Mouse (Mus musculus): ENCODE measurements around the gene Gm49380. TPM values are rescaled to one million over a fixed set of nuclear protein-coding genes. Genes with fewer than 3 reads are reported as not detected.

Gene Gm49380
- under 1 TPM; 0.10 to 0.12 TPM for total RNA-seq (2021)

- peak; percentile 98 for DNase-seq
- intact Hi-C loops (cut with DNase I) = no loop called here
Observed at GRCm38 (mm10) chr9:44113105-44113789, at the start of gene Gm49380, which contains the start of gene Rnf26. Gene Gm49380 (minus strand): TSS chr9:44113500. Gene Rnf26 (minus strand): TSS chr9:44113517.

- no peak for DNase-seq
- intact Hi-C loops (cut with DNase I) = no loop called here
Observed at GRCm38 (mm10) chr9:44159886-44160285, 46.6 kb upstream of the Gm49380 start.

- intact Hi-C loops (cut with DNase I) = no loop called here
- peak; percentile 54 to 74 for DNase-seq
Observed at GRCm38 (mm10) chr9:44147290-44147689, 34.0 kb upstream of the Gm49380 start.

GRCm38 (mm10) chr9:44144718-44145060, 31.4 kb upstream of the Gm49380 start:
- DNase-seq = peak in 1 of 2 experiments; percentile 7
- intact Hi-C loops (cut with DNase I) = no loop called here

- intact Hi-C loops (cut with DNase I) = no loop called here
- peak; percentile 45 to 46 for DNase-seq
Observed at GRCm38 (mm10) chr9:44144023-44144717, 30.9 kb upstream of the Gm49380 start.

GRCm38 (mm10) chr9:44143421-44143820, 30.1 kb upstream of the Gm49380 start:
- DNase-seq = no peak
- intact Hi-C loops (cut with DNase I) = no loop called here

GRCm38 (mm10) chr9:44141951-44142350, 28.7 kb upstream of the Gm49380 start:
- intact Hi-C loops (cut with DNase I) = no loop called here
- DNase-seq = no peak

- intact Hi-C loops (cut with DNase I) = no loop called here
- no peak for DNase-seq
Observed at GRCm38 (mm10) chr9:44137846-44138245, 24.5 kb upstream of the Gm49380 start.

- intact Hi-C loops (cut with DNase I) = no loop called here
Observed at GRCm38 (mm10) chr9:44135731-44136411, 22.6 kb upstream of the Gm49380 start.

GRCm38 (mm10) chr9:44134851-44135730, 21.8 kb upstream of the Gm49380 start:
- DNase-seq = peak; percentile 73 to 76
- intact Hi-C loops (cut with DNase I) = no loop called here

More at GRCm38 (mm10) chr9:44135731-44136411, 22.6 kb upstream of the Gm49380 start:
- no peak for DNase-seq

GRCm38 (mm10) chr9:44134101-44134850, 21.0 kb upstream of the Gm49380 start, which contains the start of gene Mcam:
Gene Mcam (plus strand): TSS chr9:44134469.
- intact Hi-C loops (cut with DNase I) = no loop called here
- DNase-seq = peak; percentile 76 to 77

- intact Hi-C loops (cut with DNase I) = no loop called here
- no peak for DNase-seq
Observed at GRCm38 (mm10) chr9:44133287-44133686, 20.0 kb upstream of the Gm49380 start.

GRCm38 (mm10) chr9:44132200-44132599, 18.9 kb upstream of the Gm49380 start:
- no peak for DNase-seq
- intact Hi-C loops (cut with DNase I) = no loop called here

GRCm38 (mm10) chr9:44131276-44131590, 17.9 kb upstream of the Gm49380 start:
- intact Hi-C loops (cut with DNase I) = no loop called here
- DNase-seq = no peak

- intact Hi-C loops (cut with DNase I) = no loop called here
- peak; percentile 72 to 75 for DNase-seq
Observed at GRCm38 (mm10) chr9:44130581-44131275, 17.4 kb upstream of the Gm49380 start.

- peak; percentile 87 to 88 for DNase-seq
- intact Hi-C loops (cut with DNase I) = no loop called here
Observed at GRCm38 (mm10) chr9:44130034-44130433, 16.7 kb upstream of the Gm49380 start.

GRCm38 (mm10) chr9:44129633-44130032, 16.3 kb upstream of the Gm49380 start:
- no peak for DNase-seq
- intact Hi-C loops (cut with DNase I) = loop anchor here (5.0 kb wide), 2 partner anchors 53 to 263 kb away; no protein-coding TSS in a partner anchor

GRCm38 (mm10) chr9:44127351-44127801, 14.1 kb upstream of the Gm49380 start:
- intact Hi-C loops (cut with DNase I) = loop anchor here (5.0 kb wide), 2 partner anchors 55 to 265 kb away; no protein-coding TSS in a partner anchor
- no peak for DNase-seq

GRCm38 (mm10) chr9:44126746-44127145, 13.4 kb upstream of the Gm49380 start:
- no peak for DNase-seq
- intact Hi-C loops (cut with DNase I) = loop anchor here (1.0 to 5.0 kb wide), 3 partner anchors 56 to 266 kb away; no protein-coding TSS in a partner anchor
